8 mouse cellular contexts compared by ENCODE assay signal in genomic region chr1:72284539-72284938, GRCm38 (mm10). TPM values are rescaled to one million over a fixed set of nuclear protein-coding genes. Genes with fewer than 3 reads are reported as not detected.
DNase-seq lines count a peak whose midpoint lies in the region; ATAC-seq and TF ChIP-seq lines count a peak whose summit lies in the region.

No protein-coding gene starts in this region.

- WGBS in heart, embryonic 15.5 days, result 4% methylated on average over 5 of the region's 5 CpGs
- 8% methylated on average over 5 of the region's 5 CpGs for WGBS in heart, postnatal 0 days
- WGBS in midbrain, embryonic 10.5 days, result 9% methylated on average over 5 of the region's 5 CpGs

- 0 out of 2 replicates have a peak, but pooled peaks have one; percentile 34 for ATAC-seq in heart, embryonic 15.5 days (replicated peaks; ENCODE audit: insufficient number of reproducible peaks, insufficient read depth, low FRiP score, low read depth)
- ATAC-seq in heart, postnatal 0 days (ENCODE audit: insufficient read depth, low read depth), result no peak

- no peak overlapping the region for H3K27ac ChIP-seq in heart, embryonic 15.5 days
- no peak overlapping the region for H3K27ac ChIP-seq in heart, postnatal 0 days (ENCODE audit: low read depth)
- peak overlapping the region; percentile 85 for H3K27ac ChIP-seq in midbrain, embryonic 10.5 days (replicated peaks)

- peaks cover 5% of the 10 kb centered on the region; the same call in 1 of the 2 replicates for H3K27me3 ChIP-seq in heart, embryonic 15.5 days
- no peaks in the 10 kb centered on the region for H3K27me3 ChIP-seq in heart, postnatal 0 days (ENCODE audit: control insufficient read depth, insufficient read depth, low read length)
- peaks cover 12% of the 10 kb centered on the region; the same call in 1 of the 2 replicates for H3K27me3 ChIP-seq in midbrain, embryonic 10.5 days (ENCODE audit: low read depth, poor library complexity, severe bottlenecking)

- peak overlapping the region; percentile 75 for H3K4me2 ChIP-seq in heart, embryonic 15.5 days
- peak overlapping the region; percentile 86 for H3K4me2 ChIP-seq in heart, postnatal 0 days (ENCODE audit: low read depth, low read length)

- H3K36me3 ChIP-seq in heart, embryonic 15.5 days, result no peaks in the 10 kb centered on the region
- H3K36me3 ChIP-seq in heart, postnatal 0 days (replicated peaks; ENCODE audit: control insufficient read depth, insufficient read depth, low read length), result no peaks in the 10 kb centered on the region
- no peaks in the 10 kb centered on the region for H3K36me3 ChIP-seq in midbrain, embryonic 10.5 days

- no peak for DNase-seq in heart, postnatal 4 days
- peak; percentile 53 for DNase-seq in MN1 (ENCODE audit: low spot score)
- DNase-seq in heart, postnatal 0 days (ENCODE audit: low spot score), result no peak
- no peak for DNase-seq in midbrain, embryonic 10.5 days (ENCODE audit: low spot score)
- no peak for DNase-seq in natural killer cell, adult 2 months (ENCODE audit: low spot score in 2 of 2)
- no peak for DNase-seq in adrenal gland, adult 2 months
- no peak for DNase-seq in layer of hippocampus, postnatal 36 days

- TF ChIP-seq EP300 in heart, postnatal 0 days (IDR thresholded peaks at IDR 0.05; ENCODE audit: low read depth), result no peak

- no peaks in the 10 kb centered on the region for H3K9me3 ChIP-seq in heart, embryonic 15.5 days (replicated peaks)
- no peaks in the 10 kb centered on the region for H3K9me3 ChIP-seq in heart, postnatal 0 days (replicated peaks; ENCODE audit: control insufficient read depth, low read length)
- H3K9me3 ChIP-seq in midbrain, embryonic 10.5 days (replicated peaks), result no peaks in the 10 kb centered on the region

- TF ChIP-seq CTCF in heart, postnatal 0 days (IDR thresholded peaks at IDR 0.05; ENCODE audit: low read depth), result no peak

- H3K9ac ChIP-seq in heart, embryonic 15.5 days, result peak overlapping the region; percentile 20; the same call in 1 of the 2 replicates
- no peak overlapping the region for H3K9ac ChIP-seq in heart, postnatal 0 days (replicated peaks; ENCODE audit: low read depth, low read length)

- peak overlapping the region; percentile 59 for H3K4me3 ChIP-seq in heart, embryonic 15.5 days
- peak overlapping the region; percentile 63 for H3K4me3 ChIP-seq in heart, postnatal 0 days (ENCODE audit: low read depth, low read length)
- peak overlapping the region; percentile 71 for H3K4me3 ChIP-seq in midbrain, embryonic 10.5 days

- no peaks in the 10 kb centered on the region; the same call in 1 of the 2 replicates for H3K4me1 ChIP-seq in heart, embryonic 15.5 days (replicated peaks)
- no peaks in the 10 kb centered on the region for H3K4me1 ChIP-seq in heart, postnatal 0 days (ENCODE audit: control insufficient read depth, insufficient read depth)
- H3K4me1 ChIP-seq in midbrain, embryonic 10.5 days, result peaks cover 38% of the 10 kb centered on the region

RNA-seq across cellular contexts. Expression of gene Tmem169, which starts 0.4 kb away (rescaled TPM):
- 0.68 and 3.1 TPM in 2 replicates for polyA plus RNA-seq in heart, embryonic 15.5 days (2015; fragmentation: Nextera tagmentation; extraction: Ambion mirVana)
- total RNA-seq in heart, postnatal 4 days (2021), result under 1 TPM; 0.12 to 0.16 TPM
- total RNA-seq in heart, postnatal 0 days (2014; rRNA removed; ENCODE audit: low replicate concordance), result not detected in 2 replicates
- polyA plus RNA-seq in heart, postnatal 0 days (2015; fragmentation: Nextera tagmentation; extraction: Ambion mirVana), result 0.12 TPM in 1 of 2 replicates, not detected in the other
- 5.6 and 12.2 TPM in 2 replicates for polyA plus RNA-seq in midbrain, embryonic 10.5 days (2016; fragmentation: Nextera tagmentation; extraction: Ambion mirVana)
- under 1 TPM; 0.66 to 0.75 TPM for total RNA-seq in adrenal gland, adult 2 months (2021)
- polyA plus RNA-seq in adrenal gland, adult 2 months (2012; rRNA removed), result 0.16 and 0.19 TPM in 2 replicates
- total RNA-seq in layer of hippocampus, postnatal 36 days (2021), result 10 to 100 TPM; 16.6 to 17.6 TPM

RNA-seq across cellular contexts. Expression of gene Pecr, which starts 0.4 kb away (rescaled TPM):
- 21.7 and 23.3 TPM in 2 replicates for polyA plus RNA-seq in heart, embryonic 15.5 days (2015; fragmentation: Nextera tagmentation; extraction: Ambion mirVana)
- 10 to 100 TPM; 11.7 to 12.1 TPM for total RNA-seq in heart, postnatal 4 days (2021)
- 0.95 and 8.1 TPM in 2 replicates for total RNA-seq in heart, postnatal 0 days (2014; rRNA removed; ENCODE audit: low replicate concordance)
- 31.1 and 31.7 TPM in 2 replicates for polyA plus RNA-seq in heart, postnatal 0 days (2015; fragmentation: Nextera tagmentation; extraction: Ambion mirVana)
- 17.8 and 18.2 TPM in 2 replicates for polyA plus RNA-seq in midbrain, embryonic 10.5 days (2016; fragmentation: Nextera tagmentation; extraction: Ambion mirVana)
- total RNA-seq in adrenal gland, adult 2 months (2021), result 10 to 100 TPM; 20.4 to 33.6 TPM
- 6.6 and 7.0 TPM in 2 replicates for polyA plus RNA-seq in adrenal gland, adult 2 months (2012; rRNA removed)
- total RNA-seq in layer of hippocampus, postnatal 36 days (2021), result 1 to 10 TPM; 4.4 to 4.8 TPM

RNA-seq across cellular contexts. Expression of gene Xrcc5, which starts 22.7 kb away (rescaled TPM):
- polyA plus RNA-seq in heart, embryonic 15.5 days (2015; fragmentation: Nextera tagmentation; extraction: Ambion mirVana), result 16.7 and 22.6 TPM in 2 replicates
- total RNA-seq in heart, postnatal 4 days (2021), result 10 to 100 TPM; 14.6 to 14.7 TPM
- 12.6 and 14.5 TPM in 2 replicates for total RNA-seq in heart, postnatal 0 days (2014; rRNA removed; ENCODE audit: low replicate concordance)
- 12.9 and 13.9 TPM in 2 replicates for polyA plus RNA-seq in heart, postnatal 0 days (2015; fragmentation: Nextera tagmentation; extraction: Ambion mirVana)
- polyA plus RNA-seq in midbrain, embryonic 10.5 days (2016; fragmentation: Nextera tagmentation; extraction: Ambion mirVana), result 46.6 and 48.7 TPM in 2 replicates
- 10 to 100 TPM in 1 of 2 experiments, 1 to 10 TPM in 1; 7.4 to 13.3 TPM for total RNA-seq in adrenal gland, adult 2 months (2021)
- 0.33 and 0.63 TPM in 2 replicates for polyA plus RNA-seq in adrenal gland, adult 2 months (2012; rRNA removed)
- 10 to 100 TPM; 12.5 to 13.8 TPM for total RNA-seq in layer of hippocampus, postnatal 36 days (2021)

Comparison
In these comparisons a context has a peak if more than half of its experiments do, and no peak if none do; other contexts are left out.
1. RNA of gene Tmem169, which starts 0.4 kb away (total RNA-seq): 16.6 to 17.6 TPM in layer of hippocampus, postnatal 36 days; 0.66 to 0.75 TPM in adrenal gland, adult 2 months, 0.12 to 0.16 TPM in heart, postnatal 4 days and not detected in heart, postnatal 0 days; every median in the first group is over 10 times any median in the second.
2. Peak in every context shown above with its lines, with median percentiles within 50 percentile points of each other: H3K4me3 ChIP-seq.